Mouse (Mus musculus) brown adipose tissue, adult 24 weeks (tissue): ENCODE data around the gene Slc29a1. TPM values are rescaled to one million over a fixed set of nuclear protein-coding genes. Genes with fewer than 3 reads are reported as not detected.
"Not testable (repeated sequence)": the region's sequence is repeated elsewhere in the genome, so short reads cannot be mapped to it uniquely, and the experiment has no call there.

Experiments
- H3K27ac ChIP-seq: fragments of 200-500 bp; replicated peaks from 2 replicates; pipeline ENCODE4 v1.5.1; 2012; ENCODE audit warnings: low read depth, mild to moderate bottlenecking, low read length
- H3K4me1 ChIP-seq: fragments of 200-500 bp; 2 replicates; pipeline ENCODE4 v1.6.1; 2012; ENCODE audit warnings: low read length, mixed read lengths; ENCODE audit not compliant: control insufficient read depth, insufficient read depth, insufficient read length
- H3K4me3 ChIP-seq: fragments of 200-500 bp; 2 replicates; pipeline ENCODE4 v1.5.1; 2012; ENCODE audit warnings: low read depth, mild to moderate bottlenecking, low read length, moderate library complexity; ENCODE audit not compliant: insufficient read depth
- polyA plus RNA-seq: library from polyadenylated mRNA; stranded (reverse); fragments of >200 nt; gene quantifications from 2 replicates; pipeline ENCODE4 v1.2.4, GENCODE M21; 2012; ENCODE audit not compliant: missing spikeins, insufficient read depth, insufficient read length

Slc29a1 gene
- polyA plus RNA-seq, result 32.8 and 56.5 TPM in 2 replicates

- peaks cover 8% of the 10 kb centered on the region; the same call in 1 of the 2 replicates for H3K4me1 ChIP-seq
- H3K27ac ChIP-seq, result no peak within 1 kb of the TSS
- H3K4me3 ChIP-seq, result peak within 1 kb of the TSS; percentile 52
Observed at GRCm38 (mm10) chr17:45599446-45600242, at the start of gene Slc29a1. Slc29a1 (minus strand) TSS chr17:45599606.

GRCm38 (mm10) chr17:45644185-45644584 lies 44.8 kb upstream of the Slc29a1 start:
- Histone ChIP-seq H3K4me3 (peak overlapping the region; percentile 28), H3K4me1 (no peaks in the 10 kb centered on the region)

GRCm38 (mm10) chr17:45642701-45643100 lies 43.3 kb upstream of the Slc29a1 start:
- Histone ChIP-seq H3K4me3 (no peak overlapping the region), H3K27ac (no peak overlapping the region), H3K4me1 (no peaks in the 10 kb centered on the region)

More at GRCm38 (mm10) chr17:45644185-45644584, 44.8 kb upstream of the Slc29a1 start:
- H3K27ac ChIP-seq, result peak overlapping the region; percentile 40; the same call in 1 of the 2 replicates

- H3K4me3 ChIP-seq, result no peak overlapping the region
Observed at GRCm38 (mm10) chr17:45641981-45642380, 42.6 kb upstream of the Slc29a1 start.

GRCm38 (mm10) chr17:45638596-45639295 lies 39.3 kb upstream of the Slc29a1 start:
- Histone ChIP-seq H3K4me1 (no peaks in the 10 kb centered on the region), H3K4me3 (no peak overlapping the region), H3K27ac (no peak overlapping the region)

More at GRCm38 (mm10) chr17:45641981-45642380, 42.6 kb upstream of the Slc29a1 start:
- no peak overlapping the region for H3K27ac ChIP-seq
- H3K4me1 ChIP-seq, result no peaks in the 10 kb centered on the region

GRCm38 (mm10) chr17:45634033-45634432 lies 34.6 kb upstream of the Slc29a1 start:
- Histone ChIP-seq H3K4me3 (no peak overlapping the region), H3K4me1 (no peaks in the 10 kb centered on the region), H3K27ac (no peak overlapping the region)

GRCm38 (mm10) chr17:45631940-45632339 lies 32.5 kb upstream of the Slc29a1 start:
- H3K27ac ChIP-seq, result no peak overlapping the region
- H3K4me1 ChIP-seq, result no peaks in the 10 kb centered on the region
- no peak overlapping the region for H3K4me3 ChIP-seq

GRCm38 (mm10) chr17:45630992-45631391 lies 31.6 kb upstream of the Slc29a1 start:
- Histone ChIP-seq H3K4me3 (no peak overlapping the region), H3K4me1 (no peaks in the 10 kb centered on the region), H3K27ac (no peak overlapping the region)

GRCm38 (mm10) chr17:45629861-45630694 lies 30.7 kb upstream of the Slc29a1 start:
- Histone ChIP-seq H3K27ac (no peak overlapping the region), H3K4me1 (no peaks in the 10 kb centered on the region), H3K4me3 (peak overlapping the region; percentile 50)

GRCm38 (mm10) chr17:45628885-45629855 lies 29.8 kb upstream of the Slc29a1 start:
- Histone ChIP-seq H3K4me3 (no peak overlapping the region), H3K27ac (no peak overlapping the region; the same call in 1 of the 2 replicates), H3K4me1 (no peaks in the 10 kb centered on the region)

GRCm38 (mm10) chr17:45628160-45628559 lies 28.8 kb upstream of the Slc29a1 start:
- Histone ChIP-seq H3K27ac (no peak overlapping the region), H3K4me1 (no peaks in the 10 kb centered on the region), H3K4me3 (no peak overlapping the region)

- no peak overlapping the region for H3K27ac ChIP-seq
- H3K4me3 ChIP-seq, result no peak overlapping the region
- no peaks in the 10 kb centered on the region for H3K4me1 ChIP-seq
Observed at GRCm38 (mm10) chr17:45626577-45627134, 27.2 kb upstream of the Slc29a1 start.

GRCm38 (mm10) chr17:45623425-45623824 lies 24.0 kb upstream of the Slc29a1 start:
- H3K27ac ChIP-seq, H3K4me1 ChIP-seq: not testable (repeated sequence)

More at GRCm38 (mm10) chr17:45623425-45623824, 24.0 kb upstream of the Slc29a1 start:
- not testable (repeated sequence) for H3K4me3 ChIP-seq
